Mouse (Mus musculus): ENCODE results near the gene Cyp2g1.

- TF ChIP-seq GATA1 (IDR thresholded peaks at IDR 0.05; ENCODE audit: low read length) (no peak), TAL1 (IDR thresholded peaks at IDR 0.05; ENCODE audit: low read length) (no peak)
Measured at GRCm38 (mm10) chr7:26772866-26773586, 35.7 kb upstream of the Cyp2g1 start.

Data from erythroblast, embryonic 14.5 days (primary cell).